Mouse (Mus musculus) monocyte, adult 5-6 weeks (primary cell): ENCODE results near the gene Defb29. TPM values are rescaled to one million over a fixed set of nuclear protein-coding genes. Genes with fewer than 3 reads are reported as not detected.

ENCODE experiments used
- ATAC-seq: fragments of 153-309, 156-312 bp; replicated peaks from 2 replicates; pipeline ENCODE4 v1.8.0; 2017; ENCODE audit warnings: mild to moderate bottlenecking; ENCODE audit not compliant: low TSS enrichment, insufficient number of reproducible peaks, severe bottlenecking, poor library complexity, low FRiP score
- total RNA-seq: library from RNA; stranded (forward); fragments of 200-1000, 200-491, 200-594 nt; gene quantifications from 3 replicates; pipeline ENCODE4 v1.2.3, GENCODE M21; 2017

Gene Defb29
- total RNA-seq, 1 experiment from 2014 or later, result not detected

DNA sequence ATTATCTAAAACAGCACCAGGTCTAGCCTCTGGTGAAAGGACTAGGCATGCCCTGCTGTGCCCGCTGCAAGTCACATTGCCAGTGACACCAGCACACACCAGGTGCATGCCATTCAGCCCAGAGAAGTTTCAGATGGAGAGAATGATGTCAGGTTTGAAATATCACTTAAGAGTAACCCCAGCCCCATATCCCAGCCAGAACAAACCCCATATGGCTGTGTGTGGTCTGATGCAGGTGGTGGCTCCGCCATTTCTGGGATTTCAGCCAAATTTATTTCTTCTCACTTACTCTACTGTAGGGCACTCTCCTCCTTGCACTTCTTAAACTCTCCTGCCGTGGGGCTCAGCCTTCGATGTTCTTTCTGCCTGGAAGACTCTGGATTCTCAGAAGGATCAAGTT, 23.8 kb downstream of the Defb29 start:
- ATAC-seq, result no peak

DNA sequence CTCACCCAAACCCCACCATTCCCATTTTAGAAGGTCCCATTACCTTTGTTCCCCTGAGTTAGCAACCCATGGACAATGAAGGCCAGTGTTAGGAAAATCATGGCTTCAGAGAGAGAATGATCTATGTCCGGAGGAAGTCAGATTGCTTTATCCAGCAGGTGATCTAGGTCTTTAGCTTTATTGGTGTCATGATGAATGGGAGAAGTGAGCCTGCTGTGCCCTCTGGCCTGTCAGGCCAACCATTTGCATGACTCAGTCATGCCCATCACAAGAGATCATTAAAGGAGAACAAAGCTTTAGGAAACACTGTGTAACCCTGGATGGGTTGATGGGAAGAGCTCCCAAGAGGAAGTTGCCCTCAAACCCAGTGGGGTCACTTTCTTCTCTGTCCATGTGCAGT, 28.3 kb downstream of the Defb29 start, which contains the start of gene Defb26:
TSS of gene Defb26 (minus strand) at position 101 of the 400 bp plus-strand sequence.
- ATAC-seq, result no peak

DNA sequence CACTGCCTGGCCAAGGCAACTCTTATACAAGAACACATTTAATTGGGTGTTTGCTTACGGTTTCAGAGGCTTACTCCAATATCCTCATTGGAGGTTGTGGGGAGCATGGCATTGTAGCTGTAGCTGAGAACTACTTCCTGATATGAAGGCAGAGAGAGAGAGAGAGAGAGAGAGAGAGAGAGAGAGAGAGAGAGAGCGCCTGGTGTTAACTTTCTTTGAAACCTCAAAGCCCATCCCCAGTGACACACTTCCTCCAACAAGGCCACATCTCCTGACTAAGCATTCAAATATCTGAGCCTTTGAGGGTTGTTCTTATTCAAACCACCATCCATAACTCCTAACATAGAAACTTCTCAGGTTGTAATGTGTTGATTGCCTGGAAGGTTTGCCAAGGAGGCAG, 35.9 kb downstream of the Defb29 start:
- no peak for ATAC-seq

DNA sequence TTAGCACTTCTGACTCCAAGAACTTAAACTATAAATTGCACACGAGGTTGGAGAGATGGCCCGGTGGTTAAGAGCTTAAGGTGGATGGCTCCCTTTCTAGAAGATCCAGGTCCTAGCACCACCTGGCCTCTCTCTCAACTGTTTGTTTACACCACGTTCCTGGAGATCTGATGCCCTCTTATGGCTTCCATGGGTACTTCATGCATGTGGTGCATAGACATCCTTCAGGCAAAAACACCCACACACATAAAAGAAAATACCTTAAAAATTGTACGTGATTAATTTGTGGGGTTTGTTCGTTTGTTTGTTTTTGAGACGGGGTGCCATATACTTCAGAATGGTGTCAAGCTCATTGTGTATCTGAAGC, 39.1 kb downstream of the Defb29 start:
- ATAC-seq, result no peak

DNA sequence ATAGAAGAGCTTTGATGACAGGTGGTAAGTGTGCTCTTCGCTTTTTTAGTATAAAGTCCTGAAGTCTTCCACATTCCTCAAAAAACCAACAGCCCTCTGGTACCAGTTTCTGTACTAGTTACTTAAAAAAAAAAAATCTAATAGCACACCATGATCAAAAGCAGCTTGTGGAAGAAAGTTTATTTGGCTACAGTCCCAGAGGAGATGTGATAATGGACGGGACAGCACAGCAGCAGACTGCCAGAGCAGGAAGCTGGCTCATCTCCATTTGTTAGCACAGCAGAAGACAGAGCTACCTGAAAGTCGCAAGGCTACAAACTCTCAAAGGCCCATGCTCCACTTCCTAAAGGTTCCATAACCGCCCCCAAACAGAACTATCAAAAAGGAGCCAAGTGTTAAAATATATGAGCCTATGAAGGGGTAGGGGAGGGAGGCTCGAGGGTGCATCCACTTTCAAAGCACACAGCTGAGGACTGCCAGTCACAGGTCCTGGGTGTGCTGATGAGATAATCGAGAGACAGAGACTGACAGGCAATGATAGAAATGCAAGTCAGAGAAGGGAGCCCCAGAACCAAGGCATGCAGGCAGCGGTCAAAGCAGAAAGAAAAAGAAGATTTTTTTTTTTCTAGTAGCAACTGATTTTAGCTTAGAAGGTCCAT, 39.6 kb downstream of the Defb29 start:
- ATAC-seq, result no peak

DNA sequence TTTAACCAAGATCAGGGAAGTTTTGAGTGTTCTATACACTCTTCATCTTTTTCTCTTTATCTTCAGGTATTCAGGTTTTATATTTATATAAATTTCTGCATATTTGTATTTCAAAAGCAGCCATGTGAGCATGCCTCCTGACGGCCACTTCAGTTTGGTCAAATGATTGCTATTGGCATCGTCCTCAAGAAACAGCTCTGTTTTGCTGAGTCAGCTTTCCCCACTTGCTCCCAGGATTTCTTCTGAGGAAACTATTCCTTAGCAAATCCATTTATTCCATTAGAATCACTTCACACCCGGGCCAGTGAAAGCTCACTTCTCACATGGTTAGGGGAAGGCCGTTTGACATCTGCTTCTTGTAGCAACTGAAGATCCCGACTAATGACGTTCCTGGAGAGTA, 41.9 kb downstream of the Defb29 start:
- no peak for ATAC-seq

DNA sequence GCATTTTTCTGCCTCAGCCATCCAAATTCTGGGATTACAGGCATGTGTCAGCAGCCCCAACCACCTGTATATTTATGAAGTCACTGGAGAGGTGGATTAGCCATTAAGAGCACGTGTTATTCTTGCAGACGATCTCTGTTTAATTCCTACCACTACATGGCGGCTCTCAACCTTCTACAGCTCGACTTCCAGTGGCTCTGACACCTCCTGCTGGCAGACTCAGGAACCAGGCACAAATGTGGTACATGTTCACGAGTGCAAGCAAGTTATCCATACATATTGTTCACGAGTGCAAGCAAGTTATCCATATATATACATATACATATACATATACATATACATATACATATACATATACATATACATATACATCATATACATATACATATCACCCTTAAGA, 46.7 kb downstream of the Defb29 start:
- no peak for ATAC-seq

DNA sequence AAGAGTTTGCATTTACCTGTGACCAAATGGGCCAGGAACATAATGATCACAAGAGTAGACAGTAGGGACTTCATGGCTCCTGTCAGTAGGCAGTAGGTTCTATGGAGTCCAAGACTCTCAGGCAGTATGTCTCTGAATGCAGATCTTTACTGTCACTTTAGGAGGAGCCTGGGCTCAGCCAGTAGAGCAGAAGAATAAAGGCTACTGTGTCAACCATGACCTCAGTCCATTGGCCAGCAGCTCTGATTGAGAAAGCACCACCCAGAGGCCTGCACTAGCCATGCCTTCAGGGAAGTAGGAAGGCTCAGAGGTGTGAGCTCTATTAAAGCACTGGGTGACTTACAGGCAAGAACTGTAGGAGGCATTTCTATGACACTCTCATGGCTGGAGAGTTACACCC, 49.9 kb downstream of the Defb29 start, which contains the start of gene Defb22:
TSS of gene Defb22 (minus strand) at position 101 of the 400 bp plus-strand sequence.
- no peak for ATAC-seq

Other genes starting within 250 kb of the Defb29 start
- 34.6 to 50.1 TPM (median 47.4 TPM) in 3 replicates for gene Tbc1d20, start 246.3 kb downstream of the Defb29 start, total RNA-seq
- gene Rbck1, start 207.4 kb downstream of the Defb29 start, total RNA-seq, result 45.0 to 83.3 TPM (median 59.1 TPM) in 3 replicates
- not detected in 3 replicates for gene Trib3, start 196.1 kb downstream of the Defb29 start, total RNA-seq
- gene Nrsn2, start 163.5 kb downstream of the Defb29 start, total RNA-seq, result not detected in 3 replicates
- 0.10 to 0.43 TPM in 2 of 3 replicates, not detected in the other for gene Sox12, start 142.0 kb downstream of the Defb29 start, total RNA-seq
- gene Zcchc3, start 125.1 kb downstream of the Defb29 start, total RNA-seq, result 0.10 to 0.75 TPM in 2 of 3 replicates, not detected in the other
- gene 6820408C15Rik, start 124.5 kb downstream of the Defb29 start, total RNA-seq, result not detected in 3 replicates
- gene Defb23, start 75.5 kb downstream of the Defb29 start, total RNA-seq, result not detected in 3 replicates
- not detected in 3 replicates for gene Defb20, start 63.0 kb downstream of the Defb29 start, total RNA-seq
- not detected in 3 replicates for gene Defb22, start 50.0 kb downstream of the Defb29 start, total RNA-seq
- gene Defb26, start 28.4 kb downstream of the Defb29 start, total RNA-seq, result not detected in 3 replicates
- gene Defb28, start 21.8 kb downstream of the Defb29 start, total RNA-seq, result not detected in 3 replicates
- not detected in 3 replicates for gene Gm17416, start 29.2 kb upstream of the Defb29 start, total RNA-seq
- not detected in 3 replicates for gene Defb21, start 32.6 kb upstream of the Defb29 start, total RNA-seq
- not detected in 3 replicates for gene Defb19, start 40.2 kb upstream of the Defb29 start, total RNA-seq
- gene Defb45, start 59.3 kb upstream of the Defb29 start, total RNA-seq, result not detected in 3 replicates
- not detected in 3 replicates for gene Defb36, start 64.2 kb upstream of the Defb29 start, total RNA-seq
- gene Defb25, start 83.0 kb upstream of the Defb29 start, total RNA-seq, result not detected in 3 replicates
- gene Rem1, start 86.9 kb upstream of the Defb29 start, total RNA-seq, result 0.68 to 0.75 TPM in 2 of 3 replicates, not detected in the other
- 74.4 to 107 TPM (median 101 TPM) in 3 replicates for gene H13, start 129.4 kb upstream of the Defb29 start, total RNA-seq
- gene Mcts2, start 146.9 kb upstream of the Defb29 start, total RNA-seq, result 10.0 to 12.9 TPM (median 10.6 TPM) in 3 replicates
- 3.7 to 18.6 TPM (median 15.7 TPM) in 3 replicates for gene Id1, start 196.2 kb upstream of the Defb29 start, total RNA-seq
- gene Cox4i2, start 214.1 kb upstream of the Defb29 start, total RNA-seq, result not detected in 3 replicates